Mouse (Mus musculus): ENCODE results near the gene Snx10.

Gene Snx10

DNA sequence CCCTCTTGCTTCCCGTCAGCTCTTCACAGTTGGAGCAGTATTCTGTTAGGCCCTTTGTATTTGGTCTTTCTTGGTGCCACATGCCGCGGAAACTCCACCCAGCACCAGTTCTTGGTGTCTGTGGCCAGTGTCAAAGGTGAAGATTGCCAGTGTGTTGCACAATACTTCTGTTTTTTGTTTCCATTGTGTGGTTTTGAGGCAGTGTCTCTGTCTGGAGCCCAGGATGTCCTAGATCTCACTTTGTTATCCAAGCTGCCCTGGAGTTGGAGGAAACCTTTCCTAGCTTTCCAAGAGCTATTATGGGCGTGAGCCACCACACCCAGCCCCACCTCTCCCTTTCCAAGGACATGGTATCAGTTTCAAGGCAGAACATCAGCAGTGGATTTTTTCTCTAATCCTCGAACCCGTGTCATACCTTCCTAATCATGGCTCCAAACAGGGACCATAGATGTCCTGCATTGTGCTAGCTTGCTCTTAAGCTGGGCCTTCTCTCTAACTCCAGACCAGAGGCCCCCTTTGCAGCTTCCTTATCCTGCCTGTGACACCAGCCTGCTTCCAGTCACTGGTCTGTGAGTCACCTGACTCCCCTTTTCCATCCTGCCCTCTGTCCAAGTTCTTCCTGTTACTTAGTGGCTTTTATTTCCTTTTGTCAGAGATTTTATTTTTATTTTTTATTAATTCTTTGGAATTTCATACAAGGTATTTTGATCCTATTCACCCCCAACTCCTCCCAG, 9.9 kb downstream of the Snx10 start:
- no peak for DNase-seq (ENCODE audit: low spot score)

DNA sequence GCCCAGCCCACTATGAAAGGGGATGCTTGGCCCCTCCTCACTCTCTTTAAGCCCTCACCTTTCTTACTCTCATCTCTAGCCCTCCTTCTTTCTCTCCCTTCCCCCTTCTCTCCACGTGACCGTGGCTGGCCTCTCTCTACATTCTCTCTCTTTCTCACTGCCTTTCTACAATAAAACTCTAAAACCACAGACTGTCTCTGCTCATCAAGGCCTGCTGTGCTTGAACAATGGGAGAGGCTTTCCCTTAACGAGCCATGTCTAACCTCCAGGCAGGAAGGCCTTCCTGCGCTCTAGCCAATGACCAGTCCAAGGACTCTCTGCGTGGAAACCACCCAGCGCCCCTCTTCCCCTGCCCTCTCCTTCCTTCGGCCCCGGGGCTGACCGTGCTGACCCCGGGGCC, 11.9 kb downstream of the Snx10 start:
- DNase-seq (ENCODE audit: low spot score): no peak

DNA sequence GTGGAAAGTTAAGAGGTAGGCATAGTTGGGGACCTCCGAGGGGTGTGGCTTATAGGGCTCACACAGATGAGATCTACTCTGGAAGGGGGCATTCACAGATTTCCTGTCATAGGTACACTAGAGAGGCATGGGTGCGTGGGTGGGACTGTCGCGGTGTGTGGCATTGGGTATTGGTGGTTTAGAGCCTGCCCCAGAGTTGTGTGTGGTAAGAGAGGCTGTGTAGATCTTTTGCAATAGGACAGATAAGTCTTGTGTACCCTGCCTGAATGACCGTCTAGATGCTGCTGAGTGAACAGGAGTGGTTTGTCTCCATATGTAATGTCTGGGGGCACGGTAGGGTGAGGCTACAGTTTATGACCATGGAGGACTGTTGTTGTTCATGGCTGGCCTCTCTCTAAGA, 16.8 kb downstream of the Snx10 start:
- no peak for DNase-seq (ENCODE audit: low spot score)

DNA sequence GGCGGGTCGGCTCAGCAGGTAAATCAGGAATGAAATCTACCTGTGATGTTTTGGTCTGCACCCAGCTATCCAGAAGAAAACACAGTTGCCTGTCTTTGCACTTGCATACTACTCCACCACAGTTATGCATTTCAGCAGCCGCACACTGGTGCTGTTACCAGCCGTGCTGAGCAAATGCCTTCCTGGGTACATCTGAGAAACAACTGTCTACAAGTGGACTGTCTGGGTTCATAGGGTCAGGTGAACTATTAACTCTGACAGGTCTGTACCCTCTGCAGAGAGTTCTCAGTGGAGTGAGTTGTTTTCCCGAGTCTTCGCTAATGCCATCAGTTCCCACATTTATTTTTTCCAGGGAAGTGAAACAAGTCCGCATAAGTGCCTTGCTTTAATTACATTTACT, 17.7 kb downstream of the Snx10 start:
- no peak for DNase-seq (ENCODE audit: low spot score)

DNA sequence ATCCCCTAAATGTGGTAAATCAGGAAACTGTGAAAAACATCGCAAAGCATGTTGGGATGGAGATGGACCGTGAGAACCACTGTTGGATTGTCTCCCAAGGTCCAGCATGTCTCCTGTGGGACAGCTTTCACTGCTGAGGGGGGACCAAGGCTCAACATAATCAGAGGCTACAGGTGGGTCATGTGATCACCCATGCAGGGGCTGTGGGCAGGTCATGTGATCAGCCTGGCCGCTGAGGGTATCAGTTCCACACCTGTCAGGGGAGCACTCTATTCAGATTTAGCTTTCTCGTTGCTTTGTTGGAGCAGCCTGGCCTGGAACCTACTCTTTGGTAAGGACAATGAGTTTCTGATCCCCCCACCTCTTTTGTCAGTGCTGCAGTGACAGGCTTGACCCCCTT, 18.4 kb downstream of the Snx10 start:
- DNase-seq (ENCODE audit: low spot score): no peak

DNA sequence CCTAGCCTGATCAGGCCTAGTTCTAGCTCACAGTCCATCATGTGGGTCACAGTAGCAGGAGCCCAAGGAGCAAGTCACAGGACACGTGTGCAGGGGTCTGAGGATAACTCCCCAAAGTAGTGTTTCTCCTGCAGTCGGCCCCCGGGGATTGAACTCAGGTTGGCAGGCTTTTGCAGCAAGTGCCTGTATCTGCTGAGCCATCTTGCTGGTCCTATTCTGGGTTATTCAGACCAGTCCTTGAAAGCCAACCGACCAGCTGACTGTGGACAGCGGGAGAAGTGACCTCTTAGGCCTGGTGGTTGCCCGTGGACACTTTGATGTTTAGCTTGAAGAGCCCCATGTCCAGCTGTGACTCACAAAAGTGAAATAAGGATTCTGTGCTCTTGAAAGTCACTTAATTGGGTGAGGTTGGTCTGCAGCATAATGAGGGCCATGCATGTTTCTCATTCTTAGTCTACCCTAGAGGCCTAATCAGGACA, 20.0 kb downstream of the Snx10 start:
- DNase-seq (ENCODE audit: low spot score): no peak

DNA sequence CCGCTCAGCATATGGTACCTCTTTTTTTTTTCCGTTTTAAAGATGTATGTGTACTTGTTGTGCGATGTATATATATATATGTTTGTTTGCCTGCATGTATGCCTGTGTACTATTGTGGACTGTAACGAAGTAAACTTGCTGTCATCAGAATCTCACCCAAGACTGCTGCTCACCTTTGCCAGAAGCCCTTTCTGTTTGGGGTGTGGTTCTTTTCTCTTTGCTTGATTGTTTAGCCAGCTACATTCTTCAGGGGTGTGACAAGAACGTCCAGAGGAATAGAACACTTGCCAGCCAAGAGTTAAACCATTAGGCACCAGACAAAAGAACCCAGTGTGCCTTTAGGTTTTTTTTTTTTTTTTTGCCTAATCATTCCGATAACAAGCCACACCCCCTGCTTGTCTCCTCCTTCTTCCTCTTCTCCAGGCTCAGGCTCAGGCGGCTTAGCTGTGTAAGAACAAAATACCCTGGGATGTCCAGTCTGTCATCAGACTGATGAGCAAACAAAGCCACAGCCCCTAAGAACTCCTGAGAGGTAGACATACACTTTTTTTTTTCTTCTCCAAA, 20.5 kb downstream of the Snx10 start:
- DNase-seq (ENCODE audit: low spot score): no peak

DNA sequence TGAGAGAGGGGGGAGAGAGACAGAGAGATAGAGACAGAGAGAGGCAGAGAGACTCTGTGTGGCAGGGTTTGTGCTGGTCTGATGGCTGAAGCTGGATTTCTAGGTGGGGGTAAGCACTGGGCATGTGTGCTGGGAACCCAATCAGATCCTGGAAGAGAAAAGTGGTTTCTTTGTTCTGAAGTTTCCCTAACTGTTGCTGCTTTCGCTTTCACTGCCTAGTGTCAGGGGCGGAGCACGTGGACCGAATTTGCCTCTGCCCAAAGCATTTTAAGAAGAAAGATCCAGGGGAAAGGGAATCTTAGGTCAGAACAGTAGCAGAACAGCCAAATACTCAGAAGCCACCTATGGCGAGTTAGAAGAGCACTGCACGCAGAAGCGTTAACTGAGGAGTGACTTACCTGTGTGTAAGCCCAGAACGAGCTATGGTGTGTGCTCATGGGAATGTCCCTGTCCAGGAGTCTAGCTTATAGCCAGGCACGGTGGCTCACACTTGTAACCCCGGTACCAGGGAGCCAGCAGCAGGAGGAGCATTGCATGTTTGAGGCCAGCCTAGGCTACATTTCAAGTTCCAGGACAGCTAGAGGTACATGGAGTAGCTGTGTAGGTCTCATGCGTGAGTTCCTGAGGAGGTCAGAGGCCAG, 21.6 kb downstream of the Snx10 start:
- DNase-seq (ENCODE audit: low spot score): no peak

DNA sequence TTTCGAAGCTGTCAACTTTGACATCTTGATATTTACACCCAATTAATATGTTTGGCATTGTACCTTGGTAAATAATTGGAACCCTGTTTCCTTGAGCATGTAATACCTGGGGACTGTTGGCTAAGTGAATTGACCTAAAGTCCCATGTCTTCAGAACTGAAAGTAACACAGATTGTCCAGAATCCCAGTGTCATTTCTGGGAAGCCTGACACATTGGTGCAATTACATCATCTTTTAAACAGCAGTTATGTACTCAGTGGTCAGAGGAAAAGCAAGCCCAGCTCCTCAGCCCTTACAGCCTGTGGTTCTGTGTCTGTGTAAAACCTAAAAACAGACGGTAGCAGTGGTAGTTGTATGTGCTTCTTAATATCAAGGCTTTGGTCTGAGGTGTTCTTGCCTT, 22.4 kb downstream of the Snx10 start:
- no peak for DNase-seq (ENCODE audit: low spot score)

DNA sequence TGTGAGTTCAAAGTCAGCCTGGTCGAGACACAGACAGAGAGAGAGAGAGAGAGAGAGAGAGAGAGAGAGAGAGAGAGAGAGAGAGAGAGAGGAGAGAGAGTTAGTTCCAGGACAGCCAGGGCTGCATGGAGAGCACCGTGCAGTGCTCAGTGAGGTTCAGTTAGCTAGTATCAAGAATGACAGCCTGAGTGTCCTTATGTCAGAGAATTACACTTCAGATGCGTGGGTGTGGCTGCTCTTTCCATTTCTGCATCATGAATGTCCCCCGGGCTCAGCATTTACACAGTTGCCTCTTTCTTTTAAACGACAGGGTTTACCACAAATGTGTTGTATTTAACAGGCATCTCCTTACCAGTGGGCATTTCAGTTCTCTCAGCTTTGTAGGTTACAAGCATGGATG, 25.1 kb downstream of the Snx10 start:
- no peak for DNase-seq (ENCODE audit: low spot score)

DNA sequence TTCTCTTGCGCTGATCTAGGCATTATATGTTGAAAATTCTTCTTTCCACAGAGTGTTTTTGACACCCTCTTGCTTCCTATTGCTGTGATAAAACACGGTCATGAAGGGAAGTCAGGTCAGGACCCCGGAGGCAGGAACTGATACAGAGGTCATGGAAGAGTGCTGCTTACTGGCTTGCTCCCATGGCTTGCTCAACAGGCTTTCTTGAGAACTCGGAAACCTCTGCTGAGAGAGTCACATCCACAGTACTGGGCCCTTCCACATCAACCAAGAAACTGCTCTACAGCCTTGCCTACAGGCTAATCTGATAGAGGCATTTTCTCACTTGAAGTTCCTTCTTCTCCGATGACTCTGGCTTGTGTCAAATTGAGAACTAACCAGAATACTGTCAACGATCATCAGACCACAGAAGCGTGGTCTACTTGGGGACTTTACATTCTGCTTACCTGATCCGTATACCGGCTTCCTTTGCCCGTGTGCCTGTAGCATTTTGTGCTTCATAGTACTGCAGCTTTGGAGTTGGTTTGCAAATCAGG, 27.6 kb downstream of the Snx10 start:
- DNase-seq (ENCODE audit: low spot score): no peak

DNA sequence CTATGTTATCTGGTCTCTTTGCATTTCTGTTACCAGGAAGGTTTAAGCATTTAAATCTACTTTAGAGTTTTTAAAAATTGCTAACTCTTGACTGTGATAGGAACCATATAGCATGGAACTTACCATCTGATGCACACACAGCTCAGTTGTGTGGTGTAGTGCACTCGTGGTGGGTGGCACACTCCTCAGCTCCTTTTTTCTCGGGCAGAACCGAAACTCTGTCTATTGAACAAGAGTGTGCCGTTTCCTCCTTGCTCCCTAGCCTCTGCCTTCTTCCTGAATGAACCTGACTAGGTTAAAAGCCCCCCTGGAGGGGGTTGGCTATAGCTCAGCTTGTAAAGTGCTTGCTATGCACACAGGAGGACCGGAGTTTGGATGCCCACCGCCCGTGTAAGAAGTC, 32.9 kb downstream of the Snx10 start:
- DNase-seq (ENCODE audit: low spot score): no peak

DNA sequence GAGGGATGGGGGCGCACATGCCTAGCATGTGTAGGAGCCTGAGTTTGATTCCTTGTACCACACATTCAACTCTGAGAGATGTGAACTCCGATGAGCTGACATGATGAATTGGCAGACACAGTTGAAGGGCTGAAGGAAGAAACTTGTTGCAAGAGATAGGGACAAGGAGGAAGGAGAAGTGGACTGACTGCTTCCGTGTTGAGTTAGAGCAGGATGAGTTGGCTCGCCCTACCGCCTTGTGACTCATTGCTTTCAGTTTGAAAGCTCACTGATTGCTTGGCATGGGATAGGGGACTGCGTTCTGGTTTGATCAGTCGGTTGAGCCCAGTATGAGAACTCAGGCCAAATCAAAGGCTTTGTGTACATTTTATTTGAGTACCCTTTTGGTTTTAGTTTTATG, 34.6 kb downstream of the Snx10 start:
- no peak for DNase-seq (ENCODE audit: low spot score)

DNA sequence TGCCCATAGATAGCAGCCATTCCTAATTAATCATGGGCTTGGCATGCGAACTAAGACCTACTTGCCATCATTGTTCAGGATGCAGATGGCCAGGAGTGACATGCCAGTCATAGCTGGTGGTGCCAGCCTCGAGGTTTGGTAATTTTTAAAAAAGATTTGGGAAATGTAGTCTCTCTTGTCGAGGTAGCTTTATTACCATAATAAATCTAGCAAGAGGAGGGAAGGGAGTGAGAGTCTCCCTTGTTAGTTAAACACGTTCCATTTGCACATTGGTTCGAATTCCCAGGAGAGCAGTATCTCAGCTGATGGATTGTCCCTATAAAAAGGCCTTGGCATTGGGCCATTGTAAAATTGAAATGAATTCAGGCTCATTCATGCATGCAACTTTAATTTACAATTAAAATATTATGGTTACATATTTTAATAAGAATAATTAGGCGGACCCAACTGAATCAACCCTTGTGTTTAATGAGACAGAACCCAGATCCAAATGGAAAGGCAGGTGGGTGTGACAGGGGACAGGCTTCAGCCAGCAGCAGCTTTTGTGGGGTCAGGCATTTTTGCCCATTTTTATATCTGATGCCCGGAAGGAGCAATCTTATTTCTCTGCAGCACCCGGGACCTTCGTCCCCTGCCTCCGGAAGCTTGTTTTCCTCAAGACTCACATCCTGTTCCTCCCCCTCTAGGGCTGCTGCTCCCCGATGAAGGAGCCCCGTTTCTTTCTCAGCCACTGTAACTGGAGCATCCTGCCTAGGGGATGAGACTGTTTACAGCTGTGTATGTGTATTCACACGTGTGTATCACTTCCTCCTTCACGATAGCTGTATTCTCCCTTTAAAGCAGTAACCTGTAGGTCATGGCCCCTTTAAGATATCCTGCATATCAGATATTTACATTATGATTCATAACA, 43.3 kb downstream of the Snx10 start:
- no peak for DNase-seq (ENCODE audit: low spot score)

DNA sequence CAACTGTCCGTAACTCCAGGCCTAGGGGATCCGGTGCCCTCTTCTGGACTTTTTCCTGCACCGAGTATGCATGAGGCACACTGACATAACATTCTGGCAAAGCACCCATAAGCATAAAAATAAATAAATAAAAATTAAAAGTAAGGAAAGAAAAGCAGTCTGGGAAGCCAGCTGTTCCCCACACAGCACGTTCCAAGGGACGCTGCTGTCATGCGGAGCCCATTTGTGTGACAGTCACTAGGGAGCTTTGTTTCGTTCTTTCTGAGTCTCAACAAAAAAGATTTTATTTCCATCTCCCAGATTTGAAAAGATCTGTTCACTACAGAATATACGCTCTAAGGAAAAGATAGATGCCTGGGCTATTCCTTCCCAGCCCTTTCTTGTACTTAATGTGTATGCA, 45.4 kb downstream of the Snx10 start:
- DNase-seq (ENCODE audit: low spot score): no peak

DNA sequence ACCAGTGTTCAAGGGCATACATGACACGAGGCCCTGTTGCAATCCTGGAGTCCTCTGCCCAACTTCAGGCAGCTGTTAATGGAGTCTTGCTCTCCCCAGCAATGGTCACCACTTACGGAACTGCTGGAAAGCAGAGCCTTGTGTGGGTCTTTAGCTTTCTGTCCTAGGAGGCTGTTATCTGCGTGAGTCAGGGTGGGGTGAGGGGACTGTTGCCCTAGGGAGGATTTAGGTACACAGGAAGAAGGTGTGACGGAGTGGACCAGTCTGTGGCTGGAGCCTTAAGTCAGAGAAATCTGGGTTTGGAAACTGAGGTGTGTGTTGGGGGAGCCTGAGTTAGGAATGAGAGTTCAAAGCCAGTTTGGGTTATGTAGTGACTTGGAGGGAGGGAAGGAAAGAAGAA, 49.4 kb downstream of the Snx10 start:
- DNase-seq (ENCODE audit: low spot score): no peak

DNA sequence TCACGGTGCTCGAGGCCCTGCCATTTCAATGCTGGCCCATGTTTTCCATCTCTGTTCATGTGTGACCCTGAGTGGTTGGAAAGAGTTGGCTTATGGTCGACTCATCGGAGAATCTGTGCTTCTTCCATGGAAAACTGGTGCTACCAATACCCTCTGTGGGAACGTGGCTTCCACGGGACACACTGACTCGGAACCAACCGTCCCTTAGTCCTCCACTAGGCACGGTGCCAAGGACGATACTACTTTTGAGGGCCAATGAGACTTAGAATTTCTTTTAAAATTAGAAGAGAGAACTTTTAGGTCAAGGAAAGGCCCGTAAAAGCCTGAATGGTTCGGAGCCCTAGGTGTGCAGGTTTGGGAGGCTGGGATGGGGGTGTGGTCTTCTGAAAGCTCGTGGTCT, 50.4 kb downstream of the Snx10 start:
- DNase-seq (ENCODE audit: low spot score): no peak

DNA sequence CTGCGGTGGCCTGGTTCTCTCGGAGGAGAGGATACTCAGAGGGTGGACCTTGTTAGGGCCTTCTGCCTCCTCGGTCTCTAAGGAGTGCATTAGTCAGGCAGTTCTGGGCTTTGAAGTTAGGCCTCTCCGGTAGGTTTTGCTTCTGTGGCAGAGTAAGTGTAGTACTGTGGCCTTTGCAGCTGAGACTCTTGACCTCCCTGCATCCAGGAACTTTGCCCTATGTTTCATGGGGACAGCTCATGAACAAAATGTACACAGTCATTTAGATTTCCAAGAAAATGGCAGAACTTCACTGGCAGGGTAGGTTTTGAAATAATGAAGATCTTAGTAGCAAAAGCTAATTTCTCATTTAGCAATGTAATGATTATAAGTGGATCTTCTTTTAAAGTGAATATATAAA, 54.7 kb downstream of the Snx10 start:
- no peak for DNase-seq (ENCODE audit: low spot score)

DNA sequence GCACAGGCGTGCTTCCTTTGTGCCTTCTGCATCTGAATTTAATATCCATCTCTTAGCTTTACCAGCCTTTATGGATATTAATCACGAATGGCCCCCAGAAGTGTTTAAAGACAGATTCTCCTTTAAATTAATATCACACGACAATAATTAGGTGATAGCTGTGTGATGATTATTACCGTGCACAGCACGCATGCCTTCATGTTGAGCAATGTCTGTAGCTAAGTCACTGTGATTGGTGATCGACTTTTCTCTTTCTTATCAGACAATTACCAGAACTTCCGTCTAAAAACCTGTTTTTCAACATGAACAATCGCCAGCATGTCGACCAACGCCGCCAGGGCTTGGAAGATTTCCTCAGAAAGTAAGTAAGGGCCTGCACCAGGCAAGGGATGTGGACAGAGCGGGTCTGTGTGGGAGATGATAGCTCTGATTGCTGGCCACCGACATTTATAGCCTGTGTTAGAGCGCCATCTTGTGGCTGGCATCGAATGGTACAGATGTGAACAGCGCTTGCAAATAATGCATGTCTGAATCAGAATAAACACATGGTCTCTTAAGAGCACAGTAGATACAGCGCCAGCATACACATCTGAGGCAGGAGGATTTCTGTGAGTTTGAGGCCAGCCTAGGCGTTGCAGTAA, 56.5 kb downstream of the Snx10 start:
- DNase-seq (ENCODE audit: low spot score): peak; percentile 83

DNA sequence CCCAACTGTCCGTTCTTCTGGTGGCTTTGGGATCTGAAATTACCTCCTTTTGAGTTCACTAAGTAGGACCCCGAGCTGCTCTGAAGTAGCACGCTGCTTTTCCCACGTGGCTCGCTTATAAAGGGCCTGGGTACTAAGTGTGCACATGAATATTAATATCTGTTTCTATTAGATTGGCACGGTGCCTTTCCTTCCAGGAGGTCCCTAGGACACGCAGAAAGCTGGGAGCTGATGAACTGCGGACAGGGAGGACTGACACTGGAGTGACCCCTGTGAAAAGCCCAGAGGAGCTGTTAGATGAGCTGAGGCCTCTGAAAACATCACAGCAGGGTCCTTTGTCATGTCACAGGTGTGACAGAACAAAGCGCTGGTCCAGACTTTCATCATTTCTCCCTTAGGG, 57.7 kb downstream of the Snx10 start:
- DNase-seq (ENCODE audit: low spot score): no peak

DNA sequence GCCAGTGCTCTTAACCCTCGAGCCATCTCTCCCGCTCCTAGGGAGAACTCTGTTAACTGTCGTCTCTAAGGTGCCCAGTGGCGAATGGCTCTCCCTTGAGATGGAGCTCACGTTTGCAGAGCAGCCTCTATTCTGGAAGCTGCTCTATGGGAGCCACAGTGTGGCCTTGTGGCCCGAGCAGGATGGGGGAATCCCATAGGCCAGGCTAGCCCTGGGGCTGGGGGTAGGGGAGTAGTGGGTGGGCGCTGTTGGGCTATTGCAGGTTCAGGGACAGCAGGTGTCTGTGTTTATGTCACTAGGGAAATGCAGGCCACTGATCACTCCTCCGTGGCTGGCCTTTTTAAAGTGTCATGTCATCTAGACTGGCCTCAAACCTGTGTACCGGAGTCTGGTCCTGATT, 58.4 kb downstream of the Snx10 start:
- DNase-seq (ENCODE audit: low spot score): no peak

DNA sequence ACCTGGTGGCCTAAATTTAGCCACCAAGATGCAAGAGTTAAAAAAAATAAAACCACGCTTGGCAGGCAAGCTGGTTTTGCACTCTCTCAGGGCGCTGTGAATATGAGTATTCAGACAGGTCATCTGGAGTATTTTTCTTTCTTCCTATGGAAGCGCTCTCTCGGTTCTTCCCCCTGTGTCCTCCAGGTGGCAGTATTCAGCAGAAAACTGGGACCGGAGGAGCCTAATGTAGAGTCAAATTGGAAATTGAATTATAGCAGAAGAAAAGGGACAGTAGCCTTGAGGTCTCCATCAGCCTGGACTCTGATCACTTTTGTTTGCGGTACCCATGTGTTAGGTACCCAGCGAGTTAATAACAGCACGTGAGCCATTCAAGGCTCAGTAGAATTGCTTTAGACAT, 62.3 kb downstream of the Snx10 start:
- peak; percentile 67 for DNase-seq (ENCODE audit: low spot score)
